Mouse (Mus musculus) intestine, embryonic 14.5 days (tissue): ENCODE measurements at regions not wholly inside any gene's neighbourhood (a gene's known extent, or its start where the extent isn't known, plus 50 kb on each side); places are given as distances from the start of the nearest gene placed in this dataset.

Source experiments
- ATAC-seq: fragments of 200-750 bp; cut with Nextera tagmentation; replicated peaks from 2 replicates; pipeline ENCODE4 v1.8.0; 2017; ENCODE audit warnings: low read depth, moderate number of reproducible peaks, moderate TSS enrichment, moderate library complexity; ENCODE audit not compliant: low FRiP score, low TSS enrichment
- DNase-seq: peaks from one replicate; pipeline ENCODE4 v3.0.0-alpha.2; 2018; ENCODE audit warnings: low spot score
- H3K27ac ChIP-seq: fragments of 300-500 bp; sonication (generic); 2 replicates; pipeline ENCODE4 v1.5.1; 2014; ENCODE audit warnings: low read depth, mild to moderate bottlenecking, control low read depth
- H3K27me3 ChIP-seq: fragments of 300-500 bp; sonication (generic); replicated peaks from 2 replicates; pipeline ENCODE4 v1.6.1; 2014; ENCODE audit warnings: low read length, control low read depth; ENCODE audit not compliant: control insufficient read depth, insufficient read depth
- H3K36me3 ChIP-seq: fragments of 300-500 bp; sonication (generic); 2 replicates; pipeline ENCODE4 v1.6.1; 2014; ENCODE audit warnings: low read length, control low read depth; ENCODE audit not compliant: control insufficient read depth, insufficient read depth
- H3K4me1 ChIP-seq: fragments of 300-500 bp; sonication (generic); replicated peaks from 2 replicates; pipeline ENCODE4 v1.6.1; 2014; ENCODE audit warnings: low read length, control low read depth, mixed read lengths; ENCODE audit not compliant: control insufficient read depth, insufficient read depth
- H3K4me2 ChIP-seq: fragments of 300-500 bp; sonication (generic); 2 replicates; pipeline ENCODE4 v1.6.1; 2014; ENCODE audit warnings: low read length
- H3K4me3 ChIP-seq: fragments of 300-500 bp; sonication (generic); 2 replicates; pipeline ENCODE4 v1.5.1; 2014; ENCODE audit warnings: low read depth, low read length, control low read depth, mixed read lengths
- H3K9ac ChIP-seq: fragments of 300-500 bp; sonication (generic); 2 replicates; pipeline ENCODE4 v1.6.1; 2014; ENCODE audit warnings: mild to moderate bottlenecking, low read length
- H3K9me3 ChIP-seq: fragments of 300-500 bp; sonication (generic); 2 replicates; pipeline ENCODE4 v1.6.1; 2016; ENCODE audit warnings: low read length, control low read depth; ENCODE audit not compliant: control insufficient read depth
- WGBS: fragments of 180-500 bp; shearing (Covaris S2); extraction: QIAGEN DNeasy Blood & Tissue Kit; methylation state at CpG from one replicate; pipeline ENCODE4 v1.1.7; 2014; 5-methylcytosine and 5-hydroxymethylcytosine counted together

- Histone ChIP-seq H3K27ac (no peak overlapping the region), H3K9ac (no peak overlapping the region), H3K4me2 (no peak overlapping the region), H3K4me3 (no peak overlapping the region), H3K9me3 (no peaks in the 10 kb centered on the region), H3K27me3 (no peaks in the 10 kb centered on the region), H3K4me1 (no peaks in the 10 kb centered on the region), H3K36me3 (no peaks in the 10 kb centered on the region)
- peak; percentile 59 for DNase-seq
- 28% methylated on average over 2 of the region's 2 CpGs for WGBS
- ATAC-seq = 0 out of 2 replicates have a peak, but pooled peaks have one; percentile 15
Observed at GRCm38 (mm10) chr2:178542032-178542431, 111.7 kb downstream of the Cdh26 start.

- ATAC-seq (no peak), DNase-seq (no peak)
- no peaks in the 10 kb centered on the region for H3K36me3 ChIP-seq
- WGBS = 53% methylated on average over 1 of the region's 1 CpGs
- H3K9me3 ChIP-seq = no peaks in the 10 kb centered on the region
- H3K9ac ChIP-seq = no peak overlapping the region
- H3K4me2 ChIP-seq = no peak overlapping the region
- no peak overlapping the region for H3K27ac ChIP-seq
- H3K4me3 ChIP-seq = no peak overlapping the region
- H3K4me1 ChIP-seq = no peaks in the 10 kb centered on the region
- no peaks in the 10 kb centered on the region for H3K27me3 ChIP-seq
Observed at GRCm38 (mm10) chr2:178544411-178544810, 114.1 kb downstream of the Cdh26 start.

GRCm38 (mm10) chr2:178545601-178546352, 115.4 kb downstream of the Cdh26 start:
- H3K36me3 ChIP-seq = no peaks in the 10 kb centered on the region
- DNase-seq (no peak), ATAC-seq (no peak)
- H3K4me2 ChIP-seq = no peak overlapping the region
- no peaks in the 10 kb centered on the region for H3K27me3 ChIP-seq
- 79% methylated on average over 15 of the region's 15 CpGs for WGBS
- H3K9ac ChIP-seq = no peak overlapping the region
- no peaks in the 10 kb centered on the region for H3K9me3 ChIP-seq
- H3K4me3 ChIP-seq = no peak overlapping the region
- H3K4me1 ChIP-seq = no peaks in the 10 kb centered on the region
- H3K27ac ChIP-seq = no peak overlapping the region

- 93% methylated on average over 3 of the region's 3 CpGs for WGBS
- Histone ChIP-seq H3K9ac (no peak overlapping the region), H3K4me1 (no peaks in the 10 kb centered on the region), H3K27me3 (no peaks in the 10 kb centered on the region), H3K4me2 (no peak overlapping the region), H3K36me3 (no peaks in the 10 kb centered on the region), H3K9me3 (no peaks in the 10 kb centered on the region), H3K27ac (no peak overlapping the region), H3K4me3 (no peak overlapping the region)
- DNase-seq (no peak), ATAC-seq (no peak)
Observed at GRCm38 (mm10) chr2:178546353-178546720, 116.0 kb downstream of the Cdh26 start.

- ATAC-seq = no peak
- Histone ChIP-seq H3K4me3 (no peak overlapping the region), H3K9me3 (no peaks in the 10 kb centered on the region), H3K4me2 (no peak overlapping the region), H3K9ac (no peak overlapping the region), H3K27me3 (no peaks in the 10 kb centered on the region), H3K27ac (no peak overlapping the region), H3K36me3 (no peaks in the 10 kb centered on the region), H3K4me1 (no peaks in the 10 kb centered on the region)
- 53% methylated on average over 3 of the region's 3 CpGs for WGBS
- no peak for DNase-seq
Observed at GRCm38 (mm10) chr2:178546888-178547287, 116.6 kb downstream of the Cdh26 start.

- Histone ChIP-seq H3K36me3 (no peaks in the 10 kb centered on the region), H3K9ac (no peak overlapping the region), H3K27me3 (no peaks in the 10 kb centered on the region), H3K9me3 (no peaks in the 10 kb centered on the region), H3K27ac (no peak overlapping the region), H3K4me2 (no peak overlapping the region), H3K4me1 (no peaks in the 10 kb centered on the region), H3K4me3 (no peak overlapping the region)
- DNase-seq (no peak), ATAC-seq (no peak)
- 84% methylated on average over 6 of the region's 6 CpGs for WGBS
Observed at GRCm38 (mm10) chr2:178548937-178549336, 118.6 kb downstream of the Cdh26 start.

GRCm38 (mm10) chr2:178553736-178554135, 123.4 kb downstream of the Cdh26 start:
- ATAC-seq (no peak), DNase-seq (no peak)
- Histone ChIP-seq H3K27me3 (no peaks in the 10 kb centered on the region), H3K36me3 (no peaks in the 10 kb centered on the region), H3K4me1 (no peaks in the 10 kb centered on the region; the same call in 1 of the 2 replicates), H3K4me2 (no peak overlapping the region), H3K4me3 (no peak overlapping the region), H3K9me3 (no peaks in the 10 kb centered on the region), H3K27ac (no peak overlapping the region), H3K9ac (no peak overlapping the region)
- WGBS = 84% methylated on average over 4 of the region's 4 CpGs

- H3K9ac ChIP-seq = no peak overlapping the region
- H3K4me2 ChIP-seq = no peak overlapping the region
- DNase-seq (no peak), ATAC-seq (no peak)
- H3K27ac ChIP-seq = no peak overlapping the region
- H3K4me1 ChIP-seq = no peaks in the 10 kb centered on the region; the same call in 1 of the 2 replicates
- no peaks in the 10 kb centered on the region for H3K9me3 ChIP-seq
- H3K27me3 ChIP-seq = no peaks in the 10 kb centered on the region
- 88% methylated on average over 3 of the region's 3 CpGs for WGBS
- no peaks in the 10 kb centered on the region for H3K36me3 ChIP-seq
- H3K4me3 ChIP-seq = no peak overlapping the region
Observed at GRCm38 (mm10) chr2:178555692-178556340, 125.5 kb downstream of the Cdh26 start.

GRCm38 (mm10) chr2:178557934-178558333, 127.6 kb downstream of the Cdh26 start:
- Histone ChIP-seq H3K9me3 (no peaks in the 10 kb centered on the region), H3K36me3 (no peaks in the 10 kb centered on the region), H3K9ac (no peak overlapping the region), H3K4me1 (no peaks in the 10 kb centered on the region; the same call in 1 of the 2 replicates), H3K4me2 (no peak overlapping the region), H3K27me3 (no peaks in the 10 kb centered on the region), H3K4me3 (no peak overlapping the region), H3K27ac (no peak overlapping the region)
- no peak for ATAC-seq
- WGBS = 53% methylated on average over 9 of the region's 9 CpGs
- DNase-seq = no peak
